Mouse (Mus musculus): ENCODE data around the gene Snapc5. TPM values are rescaled to one million over a fixed set of nuclear protein-coding genes. Genes with fewer than 3 reads are reported as not detected.

Gene Snapc5
- total RNA-seq, 2 experiments from 2014 or later = 16.9 to 19.1 TPM

Small RNA genes within 50 kb of the gene (microRNA-seq; reads per million reads assigned to microRNA genes)
- gene Gm24106 = 0 reads per million in 2 experiments

Other genes starting within 250 kb of the Snapc5 start
- 1 to 10 TPM; 1.8 to 2.2 TPM for gene Smad6, start 157.2 kb upstream of the Snapc5 start, total RNA-seq (2021)
- gene Lctl, start 62.1 kb upstream of the Snapc5 start, total RNA-seq (2021) = not detected
- gene Zwilch, start 6.2 kb upstream of the Snapc5 start, total RNA-seq (2021) = 1 to 10 TPM; 4.3 to 6.6 TPM
- gene Rpl4, start 5.9 kb upstream of the Snapc5 start, total RNA-seq (2021) = 100 to 1,000 TPM; 547 to 604 TPM
- 1 to 10 TPM; 3.0 to 3.9 TPM for gene Uchl4, start 55.9 kb downstream of the Snapc5 start, total RNA-seq (2021)
- gene Map2k1, start 74.4 kb downstream of the Snapc5 start, total RNA-seq (2021) = 100 to 1,000 TPM; 294 to 332 TPM
- 10 to 100 TPM; 13.8 to 19.7 TPM for gene Tipin, start 102.3 kb downstream of the Snapc5 start, total RNA-seq (2021)
- 10 to 100 TPM; 27.7 to 31.6 TPM for gene Dis3l, start 162.0 kb downstream of the Snapc5 start, total RNA-seq (2021)
- gene Megf11, start 206.4 kb downstream of the Snapc5 start, total RNA-seq (2021) = 10 to 100 TPM; 14.0 to 15.6 TPM